Mouse (Mus musculus) heart, embryonic 13.5 days (tissue): ENCODE measurements at regions not wholly inside any gene's neighbourhood (a gene's known extent, or its start where the extent isn't known, plus 50 kb on each side); places are given as distances from the start of the nearest gene placed in this dataset.

Experiments
- ATAC-seq: fragments of 200-750 bp; cut with Nextera tagmentation; 2 replicates; pipeline ENCODE4 v1.8.0; 2017; ENCODE audit warnings: moderate TSS enrichment; ENCODE audit not compliant: insufficient number of reproducible peaks, low FRiP score, low TSS enrichment; ENCODE audit errors: extremely low read depth
- H3K27ac ChIP-seq: fragments of 300-500 bp; sonication (generic); replicated peaks from 2 replicates; pipeline ENCODE4 v1.5.1; 2015; ENCODE audit warnings: moderate library complexity, mild to moderate bottlenecking, inconsistent platforms
- H3K27me3 ChIP-seq: fragments of 300-500 bp; sonication (generic); replicated peaks from 2 replicates; pipeline ENCODE4 v1.6.1; 2015; ENCODE audit warnings: mild to moderate bottlenecking, inconsistent platforms
- H3K36me3 ChIP-seq: fragments of 300-500 bp; sonication (generic); 2 replicates; pipeline ENCODE4 v1.6.1; 2015; ENCODE audit warnings: mild to moderate bottlenecking, inconsistent platforms
- H3K4me1 ChIP-seq: fragments of 300-500 bp; sonication (generic); 2 replicates; pipeline ENCODE4 v1.6.1; 2015; ENCODE audit warnings: inconsistent platforms
- H3K4me2 ChIP-seq: fragments of 300-500 bp; sonication (generic); 2 replicates; pipeline ENCODE4 v1.6.1; 2015; ENCODE audit warnings: inconsistent platforms, mild to moderate bottlenecking, moderate library complexity
- H3K4me3 ChIP-seq: fragments of 300-500 bp; sonication (generic); 2 replicates; pipeline ENCODE4 v1.5.1; 2015; ENCODE audit warnings: moderate library complexity, mild to moderate bottlenecking, inconsistent platforms
- H3K9ac ChIP-seq: fragments of 300-500 bp; sonication (generic); 2 replicates; pipeline ENCODE4 v1.6.1; 2015; ENCODE audit warnings: inconsistent platforms, mild to moderate bottlenecking, moderate library complexity
- H3K9me3 ChIP-seq: fragments of 300-500 bp; sonication (generic); 2 replicates; pipeline ENCODE4 v1.6.1; 2016; ENCODE audit warnings: inconsistent platforms
- WGBS: fragments of 180-500 bp; shearing (Covaris S2); methylation state at CpG from one replicate; pipeline ENCODE4 v1.1.7; 2015; ENCODE audit warnings: mixed read lengths; 5-methylcytosine and 5-hydroxymethylcytosine counted together

- 82% methylated on average over 9 of the region's 9 CpGs for WGBS
- Histone ChIP-seq H3K4me3 (no peak overlapping the region), H3K4me2 (no peak overlapping the region)
These were observed 116.7 kb upstream of the Cpm start for GRCm38 (mm10) chr10:117512424-117513257.

GRCm38 (mm10) chr10:117511483-117512406, 117.6 kb upstream of the Cpm start:
- H3K9me3 ChIP-seq: peaks cover 3% of the 10 kb centered on the region; the same call in 1 of the 2 replicates
- no peak overlapping the region for H3K27ac ChIP-seq
- H3K4me1 ChIP-seq: no peaks in the 10 kb centered on the region
- no peaks in the 10 kb centered on the region for H3K36me3 ChIP-seq
- no peak overlapping the region for H3K4me2 ChIP-seq
- H3K9ac ChIP-seq: no peak overlapping the region
- no peak for ATAC-seq
- H3K27me3 ChIP-seq: no peaks in the 10 kb centered on the region
- H3K4me3 ChIP-seq: no peak overlapping the region
- WGBS: 81% methylated on average over 8 of the region's 8 CpGs

More at GRCm38 (mm10) chr10:117512424-117513257, 116.7 kb upstream of the Cpm start:
- Histone ChIP-seq H3K9ac (no peak overlapping the region), H3K36me3 (no peaks in the 10 kb centered on the region), H3K27ac (no peak overlapping the region), H3K4me1 (peaks cover 5% of the 10 kb centered on the region; the same call in 1 of the 2 replicates), H3K27me3 (0 out of 2 replicates have a peak, but pooled peaks cover 3% of the 10 kb centered on the region), H3K9me3 (peaks cover 3% of the 10 kb centered on the region; the same call in 1 of the 2 replicates)
- no peak for ATAC-seq

DNA sequence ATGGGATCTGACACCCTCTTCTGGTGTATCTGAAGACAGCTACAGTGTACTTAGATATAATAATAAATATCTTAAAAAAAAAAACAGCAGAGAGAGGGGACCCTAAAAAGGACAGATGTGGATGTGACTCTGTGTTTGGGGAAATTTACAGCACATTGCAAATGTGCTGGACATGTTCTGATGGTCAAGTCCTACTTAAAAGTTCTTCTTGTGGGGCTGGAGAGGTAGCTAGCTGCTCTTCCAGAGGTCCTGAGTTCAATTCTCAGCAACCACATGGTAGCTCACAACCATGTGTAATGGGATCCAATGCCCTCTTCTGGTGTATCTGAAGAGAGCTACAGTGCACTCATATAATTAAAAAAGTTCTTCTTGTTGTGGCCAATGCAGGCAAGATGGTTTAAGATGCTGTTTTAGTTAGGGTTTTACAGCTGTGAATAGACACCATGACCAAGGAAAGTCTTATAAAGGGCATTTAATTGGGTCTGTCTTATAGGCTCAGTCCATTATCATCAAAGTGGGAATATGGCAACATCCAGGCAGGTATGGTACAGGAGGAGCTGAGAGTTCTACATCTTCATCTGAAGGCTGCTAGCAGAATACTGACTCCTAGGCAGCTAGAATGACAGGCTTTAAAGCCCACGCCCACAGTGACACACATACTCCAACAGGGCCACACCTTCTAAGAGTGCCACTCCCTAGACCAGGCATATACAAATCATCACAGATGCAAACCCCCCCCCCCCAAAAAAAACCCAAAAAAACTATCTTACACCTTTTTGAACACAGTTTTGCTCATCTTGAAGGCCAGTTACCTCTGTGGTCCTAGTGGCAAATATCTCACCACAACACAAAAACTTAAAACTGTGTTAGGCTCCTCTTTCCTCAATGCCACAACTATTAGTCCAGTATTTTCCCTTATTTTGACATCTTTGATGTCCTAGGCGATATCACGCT, 118.5 kb upstream of the Cpm start:
- no peak overlapping the region for H3K4me2 ChIP-seq
- 85% methylated on average over 3 of the region's 3 CpGs for WGBS
- H3K4me3 ChIP-seq: no peak overlapping the region
- H3K27ac ChIP-seq: no peak overlapping the region
- H3K9ac ChIP-seq: no peak overlapping the region
- no peaks in the 10 kb centered on the region for H3K27me3 ChIP-seq
- ATAC-seq: no peak
- no peaks in the 10 kb centered on the region for H3K36me3 ChIP-seq
- H3K9me3 ChIP-seq: peaks cover 3% of the 10 kb centered on the region; the same call in 1 of the 2 replicates
- no peaks in the 10 kb centered on the region for H3K4me1 ChIP-seq

DNA sequence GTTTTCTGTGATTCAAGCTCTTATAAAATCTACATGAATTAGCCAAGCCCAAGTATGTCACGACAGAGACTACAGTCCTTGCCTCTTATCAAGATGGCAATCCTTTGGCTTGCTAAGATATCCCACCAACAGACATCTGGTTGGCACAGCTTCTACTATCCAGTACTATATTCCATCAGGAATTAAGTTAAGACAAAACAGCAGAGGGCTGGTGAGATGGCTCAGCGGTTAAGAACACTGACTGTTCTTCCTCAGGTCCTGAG, 119.1 kb upstream of the Cpm start:
- Histone ChIP-seq H3K9me3 (peaks cover 3% of the 10 kb centered on the region; the same call in 1 of the 2 replicates), H3K27me3 (no peaks in the 10 kb centered on the region), H3K4me1 (no peaks in the 10 kb centered on the region), H3K27ac (no peak overlapping the region), H3K4me3 (no peak overlapping the region), H3K9ac (no peak overlapping the region), H3K36me3 (no peaks in the 10 kb centered on the region), H3K4me2 (no peak overlapping the region)
- no peak for ATAC-seq
- WGBS: 88% methylated on average over 2 of the region's 2 CpGs

DNA sequence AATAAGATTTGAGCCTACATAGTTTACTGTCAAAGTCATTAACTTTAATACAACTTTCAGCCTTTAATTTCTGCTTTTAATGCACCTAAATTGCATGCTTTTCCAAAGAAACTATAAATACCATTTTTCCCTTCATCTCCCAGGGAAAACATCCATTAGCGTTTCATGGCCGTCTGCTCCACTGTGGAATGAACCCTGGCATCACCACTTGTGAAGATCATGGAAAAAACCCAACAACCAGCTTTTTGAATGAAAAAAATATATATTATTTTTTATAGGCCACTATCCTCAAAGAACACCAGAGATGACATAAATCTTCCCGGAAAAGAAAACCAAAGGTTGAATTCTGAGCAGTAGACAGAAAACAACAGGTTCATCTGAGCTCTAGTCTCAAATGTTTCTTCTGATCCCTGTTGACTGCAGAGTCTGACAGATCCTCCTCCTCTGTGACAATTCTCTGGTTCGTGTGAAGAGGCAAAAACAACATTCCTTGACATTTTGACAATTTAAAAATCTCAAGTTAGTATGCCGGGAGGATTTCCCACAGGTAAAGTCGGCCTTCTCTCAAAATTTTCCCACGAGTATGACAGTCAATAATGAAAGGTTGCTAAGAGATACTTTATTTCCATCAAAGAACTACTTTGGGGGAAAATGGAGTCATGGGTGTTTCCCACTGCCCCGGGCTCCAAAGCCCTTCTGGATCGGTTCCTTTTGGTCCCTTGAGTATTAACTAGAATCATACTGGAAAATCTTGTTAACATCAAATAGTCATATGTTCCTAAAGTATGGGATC, 119.7 kb upstream of the Cpm start:
- H3K4me3 ChIP-seq: no peak overlapping the region
- H3K36me3 ChIP-seq: no peaks in the 10 kb centered on the region
- H3K4me2 ChIP-seq: no peak overlapping the region
- peaks cover 3% of the 10 kb centered on the region; the same call in 1 of the 2 replicates for H3K9me3 ChIP-seq
- H3K27me3 ChIP-seq: no peaks in the 10 kb centered on the region
- no peak overlapping the region for H3K27ac ChIP-seq
- WGBS: 76% methylated on average over 9 of the region's 9 CpGs
- no peaks in the 10 kb centered on the region for H3K4me1 ChIP-seq
- no peak overlapping the region for H3K9ac ChIP-seq
- no peak for ATAC-seq

- Histone ChIP-seq H3K27me3 (no peaks in the 10 kb centered on the region), H3K9me3 (no peaks in the 10 kb centered on the region), H3K4me3 (no peak overlapping the region), H3K36me3 (no peaks in the 10 kb centered on the region), H3K4me2 (no peak overlapping the region), H3K27ac (no peak overlapping the region), H3K9ac (no peak overlapping the region), H3K4me1 (no peaks in the 10 kb centered on the region)
- ATAC-seq: no peak
- 86% methylated on average over 5 of the region's 5 CpGs for WGBS
These were observed 122.9 kb upstream of the Cpm start for GRCm38 (mm10) chr10:117506252-117506992.

GRCm38 (mm10) chr10:117505529-117505928, 123.8 kb upstream of the Cpm start:
- WGBS: 72% methylated on average over 4 of the region's 4 CpGs
- Histone ChIP-seq H3K27me3 (no peaks in the 10 kb centered on the region), H3K4me1 (no peaks in the 10 kb centered on the region), H3K4me2 (no peak overlapping the region), H3K9ac (no peak overlapping the region), H3K9me3 (no peaks in the 10 kb centered on the region), H3K4me3 (no peak overlapping the region), H3K27ac (no peak overlapping the region), H3K36me3 (no peaks in the 10 kb centered on the region)
- ATAC-seq: no peak

- 72% methylated on average over 3 of the region's 3 CpGs for WGBS
- Histone ChIP-seq H3K4me3 (no peak overlapping the region), H3K9ac (no peak overlapping the region), H3K36me3 (no peaks in the 10 kb centered on the region), H3K4me2 (no peak overlapping the region), H3K4me1 (no peaks in the 10 kb centered on the region), H3K27me3 (no peaks in the 10 kb centered on the region), H3K9me3 (no peaks in the 10 kb centered on the region), H3K27ac (no peak overlapping the region)
- no peak for ATAC-seq
These were observed 124.2 kb upstream of the Cpm start for GRCm38 (mm10) chr10:117505057-117505456.

DNA sequence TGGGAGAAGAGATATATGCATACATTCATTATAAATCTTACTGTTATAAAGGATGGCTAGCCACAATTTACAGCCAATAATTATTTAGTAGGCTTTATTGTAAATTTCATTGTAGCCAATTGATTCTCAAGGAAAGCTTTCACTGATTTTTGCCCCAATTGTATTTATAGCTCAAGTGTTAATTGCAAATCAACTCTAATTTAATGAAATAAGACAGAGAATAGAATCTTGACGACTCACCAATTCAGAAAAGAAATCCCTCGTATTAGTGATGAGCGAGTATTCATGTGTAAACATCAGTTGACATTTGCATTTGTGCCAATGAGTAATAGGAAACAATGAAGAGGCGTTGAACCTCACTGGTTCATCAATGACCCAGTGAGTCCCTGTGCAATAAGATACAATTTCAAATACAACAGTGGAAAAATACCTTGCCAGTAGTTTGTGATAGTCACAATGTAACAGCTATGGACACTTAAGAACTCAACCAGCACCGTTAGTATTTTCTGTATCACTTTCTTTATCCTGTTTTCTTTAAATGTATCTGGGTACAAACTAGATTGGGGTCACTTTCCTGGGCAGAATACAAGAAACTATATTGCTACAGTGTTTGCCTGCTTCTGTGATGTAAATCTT, 124.6 kb upstream of the Cpsf6 start:
- no peak overlapping the region for H3K4me2 ChIP-seq
- no peak overlapping the region for H3K9ac ChIP-seq
- H3K27ac ChIP-seq: no peak overlapping the region
- H3K36me3 ChIP-seq: no peaks in the 10 kb centered on the region
- no peak for ATAC-seq
- no peaks in the 10 kb centered on the region for H3K9me3 ChIP-seq
- 70% methylated on average over 5 of the region's 5 CpGs for WGBS
- H3K4me3 ChIP-seq: no peak overlapping the region
- H3K27me3 ChIP-seq: no peaks in the 10 kb centered on the region
- H3K4me1 ChIP-seq: no peaks in the 10 kb centered on the region
